Mouse (Mus musculus): ENCODE measurements around the gene Zfp628.

GRCm38 (mm10) chr7:4870133-4870532 lies 44.9 kb upstream of the Zfp628 start, which contains the start of gene Isoc2b:
- TF ChIP-seq CTCF (conservative IDR thresholded peaks at IDR 0.05; ENCODE audit: low read length), result peak; percentile 32
- no peak for TF ChIP-seq POU5F1 (IDR thresholded peaks at IDR 0.05; ENCODE audit: borderline replicate concordance, low read length)
